Mouse (Mus musculus) heart, postnatal 10 days (tissue): ENCODE results near the gene Shox2. TPM values are rescaled to one million over a fixed set of nuclear protein-coding genes. Genes with fewer than 3 reads are reported as not detected.

Experiments used
- DNase-seq, 2 experiments: peaks; one replicate each; pipeline ENCODE4 v3.0.0; 2021
- intact Hi-C: fragments of 180-260 bp; cut with DNase I; formaldehyde crosslinking; loops from one replicate; pipeline ENCODE4 v1.15.1; 2025
- total RNA-seq, 2 experiments: library from RNA; stranded (reverse); gene quantifications; 2 replicates each; pipeline ENCODE4 v1.2.3; 2021

Gene Shox2
- total RNA-seq, 2 experiments from 2014 or later: 0.79 to 1.6 TPM

GRCm38 (mm10) chr3:66970261-66970660 is 11.3 kb downstream of the Shox2 start:
- intact Hi-C loops: no loop called here
- DNase-seq: no peak

GRCm38 (mm10) chr3:66967508-66967907 is 14.1 kb downstream of the Shox2 start:
- no peak for DNase-seq
- intact Hi-C loops: loop anchor here (5.0 kb wide), 1 partner anchor 370 kb away; no protein-coding TSS in a partner anchor

DNA sequence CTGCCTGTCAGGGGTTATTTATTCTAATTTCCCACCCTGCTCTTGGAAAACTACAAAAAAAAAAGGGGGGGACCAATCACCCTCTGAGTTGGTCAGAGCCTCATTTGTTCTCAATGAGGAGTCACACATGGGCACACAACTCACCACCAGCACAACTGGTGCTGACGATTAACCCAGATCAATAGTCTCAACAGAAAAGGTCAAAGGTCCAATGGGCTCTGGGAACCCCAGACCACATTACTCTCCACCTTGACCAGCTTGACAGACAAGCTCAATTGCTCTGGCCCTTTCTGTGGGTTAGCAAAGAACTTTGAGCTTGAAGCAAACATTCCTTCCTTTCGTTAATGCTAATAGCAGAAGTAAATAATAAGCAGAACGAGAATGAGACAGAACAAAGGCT is 16.7 kb downstream of the Shox2 start:
- intact Hi-C loops: loop anchor here (5.0 kb wide), 1 partner anchor 372 kb away; no protein-coding TSS in a partner anchor
- no peak for DNase-seq

GRCm38 (mm10) chr3:66959972-66960371 is 21.6 kb downstream of the Shox2 start:
- no peak for DNase-seq
- intact Hi-C loops: no loop called here

DNA sequence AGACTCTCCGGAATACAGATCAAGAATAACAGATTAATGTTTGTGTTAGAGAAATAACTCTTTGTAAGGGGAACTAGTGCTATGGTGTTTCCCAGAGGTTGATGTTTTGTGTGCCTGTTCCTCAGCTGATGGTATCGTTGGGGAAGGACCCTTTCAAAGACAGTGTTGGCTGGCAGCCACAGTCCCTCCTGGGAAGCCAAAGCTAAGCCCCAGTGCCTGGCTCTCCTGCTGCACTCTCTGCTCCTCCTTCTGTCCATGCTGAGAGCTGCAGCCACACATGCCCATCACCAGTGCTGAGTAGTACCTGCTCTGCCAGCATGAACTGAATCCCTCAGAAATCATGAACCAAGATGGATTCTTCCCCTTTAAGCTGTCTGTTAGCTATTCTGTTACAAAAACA is 26.4 kb downstream of the Shox2 start:
- intact Hi-C loops: no loop called here
- DNase-seq: no peak

DNA sequence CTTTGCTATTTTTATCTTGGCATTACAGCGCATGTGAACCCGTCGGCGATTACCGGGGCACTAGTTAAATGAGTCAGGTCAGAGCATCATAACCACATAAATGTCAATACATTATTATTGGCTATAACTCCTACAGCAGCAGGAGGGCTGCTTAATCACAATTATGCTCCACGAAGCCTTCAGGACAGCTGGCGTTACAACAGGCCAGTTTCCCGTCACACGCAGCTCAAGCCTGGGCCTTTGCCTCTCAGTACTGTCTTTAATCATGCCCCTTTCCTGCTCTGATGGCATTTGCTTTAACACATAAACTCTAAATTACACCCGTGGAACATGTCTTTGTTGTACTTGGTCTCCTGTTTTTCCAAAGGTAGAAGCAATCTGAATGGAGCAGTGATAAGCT is 41.9 kb downstream of the Shox2 start:
- DNase-seq: no peak
- intact Hi-C loops: no loop called here

- DNase-seq: no peak
- intact Hi-C loops: no loop called here
Measured at GRCm38 (mm10) chr3:66922436-66922835, 59.1 kb downstream of the Shox2 start.

Other genes with a start within 250 kb of the Shox2 start
- 10 to 100 TPM; 19.3 to 20.4 TPM for gene Rsrc1, start 381 bp downstream of the Shox2 start, total RNA-seq